Mouse (Mus musculus): ENCODE results near the gene Fat4.

The Fat4 gene

DNA sequence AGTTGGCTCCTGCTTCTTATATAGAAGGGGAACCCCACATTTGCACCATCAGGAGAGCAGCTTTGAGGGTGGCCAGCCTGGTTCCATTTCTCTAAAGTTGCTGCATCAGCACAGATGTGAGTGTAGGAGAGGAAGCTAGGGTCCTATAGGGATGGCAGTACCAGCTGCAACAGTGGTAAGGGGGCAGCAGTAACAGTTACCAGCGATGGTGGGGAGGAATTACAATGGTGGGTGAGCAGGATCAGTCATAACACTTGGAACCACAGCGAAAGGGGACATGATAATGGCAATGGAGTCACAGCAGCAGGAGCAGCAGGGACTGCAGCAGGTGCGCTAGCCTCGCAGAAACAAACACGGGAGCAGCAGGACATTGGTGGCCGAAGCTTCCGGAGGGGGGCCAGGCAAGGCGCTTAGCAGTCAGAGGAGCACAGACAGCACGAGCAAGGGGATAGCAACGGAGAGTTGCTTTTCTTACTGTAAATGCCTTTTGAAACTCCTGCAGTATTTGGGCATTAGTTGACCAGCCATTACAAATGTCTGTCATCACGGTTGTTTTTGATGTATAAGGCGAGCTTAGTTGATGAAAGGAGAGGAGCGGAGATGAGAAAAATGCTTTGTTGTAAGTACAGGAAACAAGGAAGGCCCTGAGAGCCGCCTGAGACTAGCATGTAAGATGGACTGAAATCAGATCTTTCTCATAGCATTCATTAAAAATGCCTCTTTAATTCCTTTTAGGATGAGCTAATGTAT lies 21.1 kb downstream of the Fat4 start:
- no peak for DNase-seq

DNA sequence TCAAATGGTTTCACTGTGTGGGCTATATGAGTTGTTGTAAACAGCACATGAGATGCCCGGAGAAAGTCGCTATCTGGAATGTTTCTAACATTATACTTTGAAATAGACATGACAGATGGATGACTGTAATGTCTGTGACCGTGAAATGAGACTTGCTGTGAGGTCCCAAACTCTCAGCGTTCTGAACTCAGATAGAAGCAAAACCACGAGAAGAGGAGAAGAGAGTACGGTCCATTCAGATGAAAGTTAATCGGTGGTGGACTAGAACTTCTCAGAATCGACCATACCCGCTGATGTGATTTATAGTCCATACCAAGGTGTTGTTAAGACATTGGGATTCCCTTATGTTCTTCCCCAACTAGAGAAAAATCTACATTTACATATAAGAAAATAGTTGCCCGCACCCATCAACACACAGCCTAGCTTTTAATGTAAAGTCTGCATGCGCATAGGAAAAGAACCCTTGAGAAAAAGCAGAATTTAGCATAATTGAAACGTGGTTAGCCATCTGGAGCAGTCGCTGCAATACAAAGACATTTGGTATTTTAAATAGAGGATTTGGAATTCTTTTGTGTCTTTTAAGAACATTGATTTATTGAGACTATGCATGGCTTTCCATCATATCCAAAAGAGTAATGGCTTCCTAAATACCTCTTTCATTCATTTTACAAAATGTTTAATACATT lies 21.8 kb downstream of the Fat4 start:
- DNase-seq = no peak

DNA sequence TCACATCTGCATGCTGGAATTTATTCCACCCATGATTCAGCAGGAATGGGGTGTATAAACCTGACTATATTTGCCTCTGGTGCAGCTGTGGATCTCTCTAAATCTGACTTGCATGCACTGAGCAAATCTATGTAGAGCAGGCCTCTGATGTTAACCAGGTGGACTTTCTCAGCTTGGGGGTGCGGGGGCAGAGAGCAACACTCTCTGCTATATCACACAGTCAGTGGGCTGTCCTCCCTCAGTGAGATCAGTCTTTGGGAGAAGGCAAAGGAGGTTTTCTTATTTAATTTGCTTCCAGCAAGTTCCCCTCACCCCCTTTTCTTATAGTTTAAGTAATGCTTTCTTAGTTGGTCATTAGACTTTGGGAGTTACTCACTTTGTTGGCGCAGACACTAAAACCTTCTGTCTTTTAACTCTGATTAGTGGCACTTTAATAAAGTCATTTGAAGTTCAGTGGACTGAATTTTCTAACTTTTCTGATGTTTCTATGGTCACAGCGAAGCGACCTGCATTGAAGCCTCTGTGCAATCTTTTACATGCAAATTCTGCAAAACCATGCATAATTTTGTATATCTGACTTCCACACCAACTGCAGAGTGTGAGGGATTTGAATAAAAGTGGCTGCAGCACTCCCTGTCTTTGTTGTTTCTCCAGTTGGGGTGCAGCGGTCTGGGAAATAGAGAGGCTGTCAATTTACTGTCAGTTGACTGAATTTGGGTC lies 26.2 kb downstream of the Fat4 start:
- peak; percentile 45 for DNase-seq

DNA sequence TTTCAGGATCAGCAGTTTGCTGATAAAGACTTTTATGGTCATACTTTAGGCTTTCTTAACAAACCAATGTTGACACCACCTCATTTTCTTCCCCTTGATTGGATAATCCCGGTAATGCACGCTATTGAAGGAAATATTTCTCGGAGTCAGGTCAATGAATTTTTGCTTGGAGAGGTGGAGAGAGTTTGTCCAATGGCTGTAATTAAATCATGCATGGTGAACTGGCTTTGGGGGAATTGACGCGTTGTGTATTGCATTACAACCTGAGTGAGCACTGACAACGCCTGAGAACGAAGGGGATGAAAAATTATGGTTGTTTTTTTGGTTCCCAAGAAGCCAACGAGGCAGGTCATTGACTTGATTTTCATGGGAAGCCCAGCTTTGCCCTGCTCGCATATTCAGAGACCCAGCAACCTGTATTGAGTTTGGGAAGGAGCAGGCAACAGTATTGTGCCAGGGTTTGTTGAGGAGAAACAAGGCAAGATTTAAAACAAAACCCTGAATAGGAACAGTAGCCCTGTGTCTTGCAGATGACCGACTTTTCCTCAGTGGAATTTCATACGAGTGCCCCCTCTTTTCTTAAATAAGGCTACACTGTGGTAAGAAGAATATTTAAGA lies 26.9 kb downstream of the Fat4 start:
- DNase-seq = no peak

DNA sequence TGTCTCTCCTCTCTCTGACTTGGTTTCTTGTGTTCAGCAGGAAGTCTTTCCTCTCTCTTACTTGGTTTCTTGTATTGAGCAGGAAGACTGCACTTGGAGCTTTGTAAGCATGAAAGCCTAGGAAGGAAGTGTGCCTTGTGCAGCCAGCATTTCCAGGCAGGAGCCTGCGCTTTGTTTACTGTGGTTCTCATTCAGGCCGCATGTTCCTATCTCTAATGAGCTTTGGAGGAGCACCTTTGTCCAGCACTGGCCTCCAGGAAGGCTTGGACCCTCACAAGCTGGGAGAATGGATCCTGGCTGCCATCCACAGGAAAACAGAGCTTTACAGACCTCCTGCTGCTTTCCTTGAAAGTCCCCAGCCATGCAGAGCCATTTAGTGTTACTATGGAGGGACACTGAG lies 32.2 kb downstream of the Fat4 start:
- peak; percentile 23 for DNase-seq

DNA sequence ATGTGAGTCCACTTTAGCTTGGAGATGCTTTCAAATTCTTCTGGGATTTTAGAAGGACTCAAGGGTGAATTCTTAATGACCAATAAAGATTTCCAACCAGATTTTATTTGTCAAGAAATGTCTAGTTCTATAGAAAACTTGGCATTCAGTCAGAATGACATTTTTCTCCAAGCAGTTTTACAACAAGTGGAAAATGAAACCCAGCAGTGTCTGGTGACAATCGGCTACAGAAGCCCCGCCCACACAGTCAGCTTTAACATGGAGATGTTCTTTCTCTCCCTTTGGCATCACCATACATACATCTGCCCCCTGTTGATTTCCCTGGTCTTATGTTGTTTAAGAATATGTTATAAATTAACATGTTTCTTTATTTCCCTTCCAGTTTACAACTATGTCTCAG lies 34.3 kb downstream of the Fat4 start:
- DNase-seq = no peak

DNA sequence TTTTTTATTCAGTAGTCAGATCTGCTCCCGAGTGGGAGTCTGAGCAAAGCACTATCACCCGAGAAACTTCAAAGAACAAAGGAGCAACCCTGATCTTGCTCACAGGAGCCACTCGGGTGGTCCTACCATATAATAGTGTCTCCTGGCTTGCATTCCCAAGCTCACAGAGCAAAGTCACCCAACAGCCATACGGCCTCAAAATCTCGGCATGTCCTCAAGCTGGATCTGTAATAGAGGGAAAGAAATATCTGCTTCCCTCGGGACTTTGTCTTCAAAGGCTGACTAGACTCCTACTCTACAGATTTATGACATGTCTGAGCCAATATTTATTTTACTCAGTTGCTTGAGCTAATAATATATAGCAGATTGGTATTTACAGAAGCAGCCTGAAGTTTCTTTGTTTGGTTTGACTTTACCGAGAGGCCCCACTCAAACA lies 36.5 kb downstream of the Fat4 start:
- peak; percentile 25 for DNase-seq

DNA sequence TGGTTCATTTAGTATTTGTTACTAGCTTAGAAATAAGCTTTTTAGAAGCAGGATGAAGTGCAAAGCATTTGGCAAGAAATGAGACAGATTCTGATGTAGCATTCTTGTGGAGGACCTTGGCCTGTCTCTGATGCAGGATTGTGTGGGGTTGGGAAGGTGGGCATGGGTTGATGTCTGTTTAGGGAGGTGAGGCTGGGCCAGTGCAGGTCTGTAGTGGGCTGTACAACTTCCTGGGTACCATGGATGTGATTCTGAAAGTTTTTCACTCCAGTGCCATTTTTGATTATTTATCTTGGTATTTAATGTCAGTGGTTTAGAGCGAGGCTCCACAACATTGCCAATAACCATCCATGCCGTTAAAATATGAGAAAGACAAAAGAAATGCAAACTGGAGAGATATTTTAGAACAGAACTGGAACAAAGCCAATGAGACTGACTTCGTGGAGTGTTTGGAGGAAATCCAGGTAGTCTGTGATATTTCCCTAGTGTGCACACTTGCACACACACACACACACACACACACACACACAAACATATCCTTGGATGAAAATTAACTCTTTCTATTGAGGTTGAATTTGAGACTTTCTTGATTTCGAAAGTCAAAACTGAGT lies 41.4 kb downstream of the Fat4 start:
- DNase-seq = no peak

DNA sequence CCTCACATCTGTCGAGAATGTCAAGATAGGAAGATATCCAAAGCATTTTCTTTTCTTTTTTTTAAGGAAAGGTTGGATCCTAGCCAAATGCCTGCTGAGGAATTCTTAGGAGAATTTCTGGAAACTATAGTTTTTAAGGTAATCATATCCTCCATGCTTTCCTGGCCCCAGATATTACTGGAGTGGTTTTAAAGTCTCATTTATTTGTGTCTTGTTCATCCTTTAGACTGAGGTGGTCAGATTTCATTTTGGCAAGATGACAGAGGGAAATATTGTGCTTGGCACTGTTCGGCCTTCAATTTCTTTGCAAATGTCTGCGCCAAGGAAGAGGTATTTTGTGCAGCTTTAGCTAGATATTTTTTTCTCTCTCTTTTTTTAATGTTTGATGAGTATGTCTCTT lies 42.0 kb downstream of the Fat4 start:
- DNase-seq = no peak

DNA sequence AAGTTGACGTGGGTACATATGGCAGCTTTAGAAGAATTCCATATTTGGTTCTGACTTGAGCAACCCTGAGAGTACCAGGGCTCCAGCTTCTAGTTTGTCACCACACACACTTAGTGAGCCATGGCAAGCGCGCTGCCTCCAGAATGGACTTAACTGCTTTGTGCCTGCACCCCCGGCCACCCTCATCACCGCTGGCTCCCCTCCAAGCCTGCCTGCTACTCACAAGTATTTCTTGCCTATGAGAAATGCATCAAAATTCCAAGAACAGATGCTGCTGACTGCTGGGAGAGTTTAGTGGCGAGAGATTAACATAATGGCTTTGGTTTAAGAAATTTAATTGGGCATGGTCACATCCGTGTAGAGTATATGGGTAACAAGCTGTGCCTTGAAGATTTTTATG lies 48.0 kb downstream of the Fat4 start:
- DNase-seq = peak; percentile 49

DNA sequence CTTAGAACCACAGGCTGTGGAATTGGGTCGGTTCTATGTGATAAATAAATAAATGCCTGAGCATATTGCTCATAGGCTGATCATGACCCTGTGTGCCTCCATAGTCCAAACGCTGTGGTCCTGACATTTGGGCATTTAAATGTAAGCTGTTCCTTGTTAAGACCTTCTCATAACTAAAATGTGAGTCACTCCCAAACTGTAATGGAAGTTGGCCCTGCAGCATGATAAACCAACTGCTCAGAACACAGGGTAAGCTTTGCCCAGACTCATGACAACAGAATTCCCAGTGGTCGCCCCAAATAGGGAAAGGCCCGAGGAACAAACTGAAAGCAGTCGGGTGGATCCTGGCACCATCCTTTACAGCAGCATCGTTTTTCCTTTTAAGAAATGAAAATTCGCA lies 49.7 kb downstream of the Fat4 start:
- DNase-seq = no peak

DNA sequence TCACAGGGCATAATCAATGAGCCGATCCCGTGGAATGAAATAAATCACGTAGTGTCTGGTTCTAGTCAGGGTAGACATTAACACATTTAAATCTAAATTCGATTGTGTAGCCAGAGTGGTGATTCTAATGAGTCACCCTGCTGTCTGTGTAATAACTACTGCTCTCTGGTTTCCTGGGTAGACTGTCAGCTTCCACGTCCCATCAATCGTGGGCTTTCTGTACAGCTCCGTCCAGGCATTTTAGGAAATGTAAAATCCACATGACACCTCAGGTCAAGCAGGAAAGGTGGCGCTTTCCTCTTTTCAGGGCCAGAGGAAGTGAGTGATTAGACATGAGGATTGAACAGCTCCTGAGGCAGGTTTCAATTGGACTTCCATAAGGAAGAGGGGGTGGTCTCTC lies 50.4 kb downstream of the Fat4 start:
- DNase-seq = peak; percentile 21

DNA sequence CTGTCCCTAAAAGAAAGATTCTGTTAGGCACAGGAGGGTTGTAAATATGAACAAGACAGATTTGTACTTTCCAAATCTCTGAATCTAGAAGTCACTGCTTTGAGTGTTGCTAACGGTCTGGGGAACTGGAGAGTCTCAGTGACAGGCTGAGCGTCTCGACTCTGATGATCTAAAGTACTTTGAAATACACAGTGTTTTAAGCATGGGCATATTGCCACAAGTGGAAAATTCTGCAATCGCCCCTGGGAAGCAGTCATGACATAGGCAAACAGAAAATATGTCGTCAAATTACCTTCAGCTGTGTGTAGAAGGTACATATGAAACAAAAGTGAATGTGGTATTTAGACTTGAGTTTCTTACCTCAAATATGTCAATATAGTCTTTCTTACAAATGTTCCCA lies 51.4 kb downstream of the Fat4 start:
- DNase-seq = no peak

DNA sequence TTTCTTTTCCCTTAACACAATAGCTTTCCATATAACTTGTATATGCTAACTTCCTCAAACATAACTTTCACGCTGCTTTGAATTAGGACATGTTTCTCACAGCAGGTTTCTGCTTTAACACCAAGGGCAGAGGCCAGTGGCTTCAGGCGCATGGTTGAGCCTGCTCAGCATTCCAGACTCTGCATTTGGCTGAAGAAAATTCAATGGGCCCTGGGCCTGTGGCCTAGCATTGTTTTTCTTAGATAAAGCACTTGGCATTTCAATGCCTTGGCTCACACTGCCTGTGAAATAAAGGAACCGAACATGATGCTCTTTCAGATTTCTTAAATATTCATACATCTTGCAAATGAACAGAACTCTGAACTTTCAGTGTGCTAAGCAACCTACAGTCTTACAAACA lies 52.8 kb downstream of the Fat4 start:
- peak; percentile 21 for DNase-seq

DNA sequence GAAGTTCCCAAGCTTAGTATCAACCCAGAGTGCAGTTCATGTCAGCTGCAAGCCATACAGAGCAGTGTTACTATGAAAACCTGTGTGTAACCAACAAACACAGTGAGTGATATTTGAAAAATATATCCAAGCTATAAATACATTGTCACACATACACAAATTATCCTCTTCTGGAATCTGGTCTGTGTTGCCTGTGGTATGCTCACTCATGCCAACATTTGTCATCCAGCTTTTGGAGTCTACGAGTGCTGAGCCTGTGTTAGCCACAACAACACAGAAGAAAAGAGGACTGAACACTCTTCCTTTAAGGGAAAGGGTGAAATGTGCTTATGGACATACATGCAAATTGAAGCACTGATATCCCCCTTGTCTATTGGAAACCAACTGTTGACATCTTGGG lies 53.6 kb downstream of the Fat4 start:
- no peak for DNase-seq

DNA sequence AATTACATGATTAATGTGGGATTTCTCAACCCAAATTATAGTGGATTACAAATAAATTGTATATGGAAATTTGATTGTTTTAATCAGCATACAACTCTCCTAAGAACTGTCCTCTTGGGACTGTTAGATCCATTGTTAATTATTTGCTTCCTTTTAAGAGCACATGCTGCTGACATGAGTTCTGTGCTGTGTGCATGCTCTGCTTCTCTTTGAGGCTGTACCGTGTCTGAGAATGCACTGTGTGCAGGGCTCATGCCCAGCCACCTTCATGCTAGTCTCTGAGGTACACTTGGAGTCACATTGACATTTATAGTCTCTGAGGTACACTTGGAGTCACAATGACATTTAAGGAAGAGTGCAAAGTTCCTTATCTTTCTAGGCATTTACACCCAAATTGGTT lies 58.4 kb downstream of the Fat4 start:
- no peak for DNase-seq

DNA sequence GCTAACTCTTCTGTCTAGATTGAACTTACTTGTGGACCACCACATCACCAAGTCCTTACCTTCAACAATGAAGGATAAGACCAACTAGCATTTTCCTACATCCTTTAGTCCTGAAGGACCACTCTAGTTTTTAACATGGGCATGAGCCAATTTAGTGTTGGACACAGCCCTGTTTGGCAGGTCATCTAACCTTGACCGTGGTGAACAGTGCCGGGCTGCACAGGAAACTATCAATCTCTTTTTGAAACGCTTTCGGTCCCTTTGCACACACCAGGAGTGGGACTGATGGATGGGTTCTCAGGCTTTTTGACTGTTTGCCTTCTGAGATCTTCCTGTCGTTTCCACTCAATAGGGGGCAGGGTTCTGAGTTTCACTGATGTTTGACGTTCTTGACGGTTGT lies 61.0 kb downstream of the Fat4 start:
- no peak for DNase-seq

DNA sequence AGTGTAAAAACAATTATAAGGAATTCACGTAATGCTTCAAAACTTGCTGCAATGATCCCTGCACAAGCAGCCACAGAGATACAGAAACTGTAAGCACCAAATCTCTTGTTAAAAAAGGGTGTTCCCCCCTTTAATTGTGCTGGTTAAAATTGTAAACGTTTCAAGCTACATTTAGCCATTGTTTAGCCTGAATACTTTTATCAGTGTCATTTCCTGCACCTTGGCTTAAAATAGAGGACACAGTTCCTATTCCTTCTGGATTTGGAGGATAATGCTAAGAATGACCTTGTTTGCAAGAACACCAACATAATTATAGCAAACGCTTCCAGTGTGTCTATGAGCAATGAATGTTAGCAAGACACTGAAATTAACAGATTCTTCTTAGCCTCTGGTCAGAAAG lies 65.9 kb downstream of the Fat4 start:
- no peak for DNase-seq

DNA sequence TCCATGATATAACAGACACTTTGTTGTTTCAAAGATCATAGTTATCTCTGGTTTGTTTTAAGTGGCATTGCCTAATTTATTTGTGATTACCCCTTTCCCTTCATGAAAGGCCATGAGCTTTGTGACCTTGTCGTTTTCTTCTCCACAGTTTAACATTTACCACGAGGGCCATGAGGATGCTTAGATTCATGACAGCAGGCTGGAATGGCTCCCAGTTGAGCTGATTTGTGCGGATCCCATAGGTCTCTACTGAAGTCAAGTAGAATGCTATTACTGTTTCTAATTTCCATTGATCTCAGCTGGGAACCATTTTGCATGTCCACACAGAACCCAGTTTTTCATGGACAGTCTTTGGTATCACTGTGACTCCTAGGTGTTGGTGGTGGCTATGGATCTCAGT lies 67.5 kb downstream of the Fat4 start:
- DNase-seq = peak; percentile 16

DNA sequence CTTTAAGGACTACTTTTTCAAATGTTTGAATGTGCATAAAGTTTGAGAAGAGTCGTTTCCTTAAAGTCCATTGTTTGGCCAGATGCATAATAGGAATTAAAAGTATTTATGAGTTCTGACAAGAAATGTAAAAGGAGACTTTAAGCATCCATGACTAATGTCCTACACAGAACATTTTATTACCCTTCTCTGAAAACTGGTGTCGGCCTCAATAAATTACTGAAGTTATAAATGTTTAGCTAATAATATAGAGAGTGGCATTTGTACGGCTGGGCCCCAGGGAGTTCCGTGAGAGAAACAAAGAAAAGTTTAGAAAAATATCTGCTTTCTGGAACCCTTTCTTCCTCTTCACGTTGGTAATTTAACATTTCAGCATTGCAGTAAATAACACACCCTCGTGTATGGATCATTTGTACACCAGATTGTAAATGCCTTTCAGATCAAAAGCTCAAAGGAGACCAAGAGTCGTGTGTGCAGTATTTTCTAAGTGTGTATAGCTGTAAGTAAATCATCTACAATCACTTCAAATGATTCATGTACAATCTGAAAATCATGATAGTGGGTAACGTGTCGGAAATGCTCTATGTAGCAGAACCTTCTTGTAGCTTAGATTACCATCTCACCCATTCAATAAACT lies 69.4 kb downstream of the Fat4 start:
- no peak for DNase-seq

DNA sequence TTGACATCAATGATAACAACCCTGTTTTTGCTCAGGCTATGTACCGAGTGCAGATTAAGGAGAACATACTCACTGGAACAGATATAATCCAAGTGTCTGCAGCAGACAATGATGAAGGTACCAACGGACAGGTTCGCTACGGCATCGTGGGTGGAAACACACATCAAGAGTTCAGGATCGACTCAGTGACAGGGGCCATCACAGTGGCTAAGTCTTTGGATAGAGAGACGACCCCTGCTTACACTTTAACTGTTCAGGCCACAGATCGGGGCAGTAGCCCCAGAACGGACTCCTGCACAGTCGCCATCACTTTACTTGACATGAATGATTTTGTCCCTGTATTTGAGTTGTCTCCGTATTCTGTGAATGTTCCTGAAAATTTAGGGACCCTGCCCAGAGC lies 70.4 kb downstream of the Fat4 start:
- DNase-seq = no peak

DNA sequence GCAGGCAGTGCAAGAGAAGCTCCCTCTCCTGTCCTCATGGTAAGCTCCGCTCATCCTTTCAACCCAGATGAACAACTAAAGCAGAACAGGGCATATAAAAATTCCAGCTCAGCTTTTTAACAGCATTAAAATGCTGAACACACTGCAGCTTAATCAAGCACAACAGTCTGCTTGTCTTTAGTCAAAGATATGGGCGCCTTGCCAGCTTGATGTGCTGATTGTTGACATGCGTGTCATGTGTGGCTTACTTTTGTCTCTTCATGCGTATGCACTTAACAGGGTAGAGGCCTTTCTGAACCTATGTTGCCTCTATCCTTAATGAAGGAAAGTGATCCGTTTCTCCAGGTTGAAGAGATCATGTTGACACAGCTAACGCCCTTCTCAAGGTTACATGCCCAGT lies 75.6 kb downstream of the Fat4 start:
- DNase-seq = no peak

DNA sequence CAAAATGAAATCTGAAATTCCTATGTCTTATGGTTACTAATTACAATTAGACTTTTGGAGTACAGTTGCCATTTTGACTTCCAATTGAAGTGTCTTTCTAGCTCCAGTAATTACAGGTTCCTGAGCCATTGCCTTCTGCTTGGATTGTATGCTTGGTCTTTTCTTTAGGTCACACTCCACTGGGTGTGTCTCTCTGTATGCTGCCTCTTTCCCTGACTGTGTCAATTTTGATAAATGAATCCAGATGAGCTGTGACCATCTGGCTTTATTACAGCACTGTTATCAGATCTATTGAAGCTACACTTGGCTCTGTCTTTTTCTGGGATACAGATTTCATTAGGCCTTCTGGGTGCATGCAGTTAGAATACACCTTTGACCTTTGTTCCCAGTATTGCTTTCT lies 80.7 kb downstream of the Fat4 start:
- DNase-seq = no peak

Measured in kidney, postnatal 10 days (tissue).